Mouse (Mus musculus) neural tube, embryonic 11.5 days (tissue): Measurements from ENCODE around the gene 4930415L06Rik. TPM values are rescaled to one million over a fixed set of nuclear protein-coding genes. Genes with fewer than 3 reads are reported as not detected.

Source experiments
- ATAC-seq: fragments of 200-750 bp; cut with Nextera tagmentation; 2 replicates; pipeline ENCODE4 v1.8.0; 2017; ENCODE audit warnings: moderate number of reproducible peaks, mild to moderate bottlenecking, moderate TSS enrichment, moderate library complexity; ENCODE audit not compliant: insufficient read depth, low FRiP score, low TSS enrichment
- DNase-seq: peaks from one replicate; pipeline ENCODE4 v3.0.0-alpha.2; 2015; ENCODE audit warnings: low spot score
- H3K27ac ChIP-seq: fragments of 300-500 bp; sonication (generic); 2 replicates; pipeline ENCODE4 v1.5.1; 2014; ENCODE audit warnings: low read depth, mild to moderate bottlenecking, low read length
- H3K27me3 ChIP-seq: fragments of 300-500 bp; sonication (generic); 2 replicates; pipeline ENCODE4 v1.6.1; 2014; ENCODE audit warnings: mild to moderate bottlenecking, low read length, mixed read lengths; ENCODE audit not compliant: control insufficient read depth, insufficient read depth
- H3K36me3 ChIP-seq: fragments of 300-500 bp; sonication (generic); 2 replicates; pipeline ENCODE4 v1.6.1; 2014; ENCODE audit warnings: mild to moderate bottlenecking, low read length, moderate library complexity, mixed read lengths; ENCODE audit not compliant: control insufficient read depth, insufficient read depth
- H3K4me1 ChIP-seq: fragments of 300-500 bp; sonication (generic); 2 replicates; pipeline ENCODE4 v1.6.1; 2014; ENCODE audit warnings: low read length, mixed read lengths; ENCODE audit not compliant: control insufficient read depth, insufficient read depth
- H3K4me2 ChIP-seq: fragments of 300-500 bp; sonication (generic); 2 replicates; pipeline ENCODE4 v1.6.1; 2014; ENCODE audit warnings: low read depth, mild to moderate bottlenecking, moderate library complexity
- H3K4me3 ChIP-seq: fragments of 300-500 bp; sonication (generic); 2 replicates; pipeline ENCODE4 v1.5.1; 2014; ENCODE audit warnings: low read depth, low read length
- H3K9ac ChIP-seq: fragments of 300-500 bp; sonication (generic); 2 replicates; pipeline ENCODE4 v1.6.1; 2014; ENCODE audit warnings: mild to moderate bottlenecking, low read length
- H3K9me3 ChIP-seq: fragments of 300-500 bp; sonication (generic); 2 replicates; pipeline ENCODE4 v1.6.1; 2016; ENCODE audit warnings: low read length; ENCODE audit not compliant: control insufficient read depth
- WGBS: fragments of 180-500 bp; shearing (Covaris S2); extraction: QIAGEN DNeasy Blood & Tissue Kit; methylation state at CpG from one replicate; pipeline ENCODE4 v1.1.7; 2014; 5-methylcytosine and 5-hydroxymethylcytosine counted together
- polyA plus RNA-seq: library from polyadenylated mRNA; unstranded; fragments of >200 nt; fragmentation: Nextera tagmentation; extraction: Ambion mirVana; gene quantifications from 2 replicates; pipeline ENCODE4 v1.2.1, GENCODE M21; 2014

4930415L06Rik gene
- not detected in 2 replicates for polyA plus RNA-seq

DNA sequence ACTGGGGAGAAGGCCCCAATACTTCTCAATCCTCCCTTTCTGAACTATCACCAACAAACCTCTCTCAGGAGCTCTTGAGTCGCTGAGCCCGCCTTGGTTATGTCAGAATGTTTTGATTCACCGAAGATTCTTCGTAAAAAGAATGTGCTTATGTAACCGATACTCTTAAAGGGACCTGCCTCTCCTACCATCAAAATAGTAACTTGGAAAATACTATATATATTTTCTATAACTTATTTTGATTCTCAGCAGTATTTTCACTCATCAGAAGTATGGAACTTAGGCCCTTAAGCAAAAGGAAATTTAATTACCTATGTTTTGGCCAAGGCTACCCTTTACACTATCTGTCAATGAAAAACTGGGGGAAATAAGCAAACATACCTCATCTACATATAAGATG, at the start of gene 4930415L06Rik:
TSS of gene 4930415L06Rik (minus strand) at position 101 of the 400 bp plus-strand sequence.
- Histone ChIP-seq H3K4me1 (no peaks in the 10 kb centered on the region), H3K4me3 (no peak within 1 kb of the TSS), H3K36me3 (no peaks in the 10 kb centered on the region), H3K9ac (no peak within 1 kb of the TSS), H3K27me3 (no peaks in the 10 kb centered on the region), H3K4me2 (no peak within 1 kb of the TSS), H3K9me3 (no peaks in the 10 kb centered on the region), H3K27ac (no peak within 1 kb of the TSS)
- DNase-seq: no peak
- 89% methylated on average over 5 of the region's 5 CpGs for WGBS
- ATAC-seq: no peak

DNA sequence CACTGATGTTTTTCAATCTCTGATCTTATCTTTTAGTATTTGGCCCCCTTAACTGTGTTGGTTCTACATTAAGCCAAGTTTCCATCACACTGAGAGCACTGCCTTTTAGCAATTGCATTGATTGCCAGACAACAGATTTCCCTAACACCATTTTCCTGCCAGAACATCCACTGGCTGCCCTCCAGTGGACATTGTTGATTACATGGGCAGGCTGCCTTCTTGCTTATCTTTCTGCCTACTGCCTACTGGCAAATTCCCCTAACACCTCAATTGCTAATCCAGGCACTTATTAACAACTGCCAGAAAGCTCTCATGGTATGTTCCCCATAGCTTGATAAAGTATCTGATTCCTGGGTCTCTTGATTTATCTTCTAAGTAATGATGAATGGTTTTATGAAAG, 46.0 kb upstream of the 4930415L06Rik start:
- no peak overlapping the region for H3K9ac ChIP-seq
- no peaks in the 10 kb centered on the region for H3K4me1 ChIP-seq
- H3K27ac ChIP-seq: no peak overlapping the region
- H3K4me2 ChIP-seq: no peak overlapping the region
- no peak for DNase-seq
- no peaks in the 10 kb centered on the region for H3K9me3 ChIP-seq
- no peaks in the 10 kb centered on the region for H3K36me3 ChIP-seq
- no peak for ATAC-seq
- H3K4me3 ChIP-seq: no peak overlapping the region
- H3K27me3 ChIP-seq: no peaks in the 10 kb centered on the region

DNA sequence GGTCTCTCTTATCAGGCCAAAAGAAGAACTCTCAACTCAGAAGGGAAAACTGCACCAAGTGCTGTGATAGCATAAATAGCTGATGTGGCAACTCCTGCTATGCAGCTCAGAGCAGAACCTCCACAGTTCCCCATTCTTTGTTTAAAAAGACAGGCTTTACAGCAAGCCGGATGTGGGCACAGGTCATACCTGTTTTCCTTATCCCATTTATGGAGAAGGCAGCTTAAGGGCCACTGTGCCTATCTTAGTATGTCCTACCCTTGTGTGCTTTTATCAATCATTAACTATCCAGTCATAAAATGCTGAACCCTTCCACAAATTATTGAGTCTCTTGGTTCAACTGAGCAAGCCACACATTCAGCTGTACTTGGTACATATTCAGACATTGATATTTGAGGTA, 27.8 kb downstream of the 4930415L06Rik start:
- DNase-seq (no peak), ATAC-seq (no peak)
- Histone ChIP-seq H3K4me3 (no peak overlapping the region), H3K27ac (no peak overlapping the region), H3K9me3 (no peaks in the 10 kb centered on the region), H3K27me3 (no peaks in the 10 kb centered on the region), H3K9ac (no peak overlapping the region), H3K36me3 (no peaks in the 10 kb centered on the region), H3K4me2 (no peak overlapping the region), H3K4me1 (no peaks in the 10 kb centered on the region)
- WGBS: 93% methylated on average over 1 of the region's 1 CpGs

Other genes with a start within 250 kb of the 4930415L06Rik start
- not detected in 2 replicates for gene 4932429P05Rik, start 180.6 kb downstream of the 4930415L06Rik start, polyA plus RNA-seq